Mouse (Mus musculus) kidney, postnatal 36 days (tissue): ENCODE measurements around the gene Slain2.
"Not testable (repeated sequence)": the region's sequence is repeated elsewhere in the genome, so short reads cannot be mapped to it uniquely, and the experiment has no call there.

Source experiments
- DNase-seq, 2 experiments: peaks; one replicate each; pipeline ENCODE4 v3.0.0; 2021 to 2022; ENCODE audit warnings: mixed read lengths in 2 of 2

Slain2 gene

GRCm38 (mm10) chr5:72901866-72902265, 12.2 kb upstream of the Slain2 start:
- no peak for DNase-seq

- no peak for DNase-seq
Measured at GRCm38 (mm10) chr5:72902312-72902711, 11.8 kb upstream of the Slain2 start.

- no peak for DNase-seq
Measured at GRCm38 (mm10) chr5:72902876-72903516, 11.1 kb upstream of the Slain2 start.

- DNase-seq: no peak
Measured at GRCm38 (mm10) chr5:72904903-72905790, 9.0 kb upstream of the Slain2 start.

- DNase-seq: no peak
Measured at GRCm38 (mm10) chr5:72907402-72907801, 6.7 kb upstream of the Slain2 start.

GRCm38 (mm10) chr5:72908324-72908936, 5.7 kb upstream of the Slain2 start:
- DNase-seq: no peak

- DNase-seq: no peak
Measured at GRCm38 (mm10) chr5:72909363-72909762, 4.7 kb upstream of the Slain2 start.

GRCm38 (mm10) chr5:72910373-72910772, 3.7 kb upstream of the Slain2 start:
- no peak for DNase-seq

GRCm38 (mm10) chr5:72911284-72911683, 2.8 kb upstream of the Slain2 start:
- DNase-seq: no peak

GRCm38 (mm10) chr5:72914633-72915561, 793 bp downstream of the Slain2 start:
- peak; percentile 11 to 46 for DNase-seq

GRCm38 (mm10) chr5:72916048-72916447, 1.9 kb downstream of the Slain2 start:
- DNase-seq: no peak

- no peak for DNase-seq
Measured at GRCm38 (mm10) chr5:72916851-72917250, 2.7 kb downstream of the Slain2 start.

GRCm38 (mm10) chr5:72920416-72920815, 6.3 kb downstream of the Slain2 start:
- no peak for DNase-seq

GRCm38 (mm10) chr5:72921171-72921570, 7.1 kb downstream of the Slain2 start:
- no peak for DNase-seq

- DNase-seq: peak in 1 of 2 experiments; percentile 30
Measured at GRCm38 (mm10) chr5:72922796-72923195, 8.7 kb downstream of the Slain2 start.

- DNase-seq: no peak
Measured at GRCm38 (mm10) chr5:72927074-72927473, 13.0 kb downstream of the Slain2 start.

GRCm38 (mm10) chr5:72933026-72933675, 19.0 kb downstream of the Slain2 start:
- no peak for DNase-seq

GRCm38 (mm10) chr5:72938421-72938820, 24.3 kb downstream of the Slain2 start:
- not testable (repeated sequence) for DNase-seq

- no peak for DNase-seq
Measured at GRCm38 (mm10) chr5:72939311-72939710, 25.2 kb downstream of the Slain2 start.

GRCm38 (mm10) chr5:72940906-72941432, 26.9 kb downstream of the Slain2 start:
- DNase-seq: no peak

GRCm38 (mm10) chr5:72948136-72948535, 34.0 kb downstream of the Slain2 start:
- peak; percentile 32 to 85 for DNase-seq

GRCm38 (mm10) chr5:72950252-72950651, 36.1 kb downstream of the Slain2 start:
- no peak for DNase-seq
